In the genomic region with DNA sequence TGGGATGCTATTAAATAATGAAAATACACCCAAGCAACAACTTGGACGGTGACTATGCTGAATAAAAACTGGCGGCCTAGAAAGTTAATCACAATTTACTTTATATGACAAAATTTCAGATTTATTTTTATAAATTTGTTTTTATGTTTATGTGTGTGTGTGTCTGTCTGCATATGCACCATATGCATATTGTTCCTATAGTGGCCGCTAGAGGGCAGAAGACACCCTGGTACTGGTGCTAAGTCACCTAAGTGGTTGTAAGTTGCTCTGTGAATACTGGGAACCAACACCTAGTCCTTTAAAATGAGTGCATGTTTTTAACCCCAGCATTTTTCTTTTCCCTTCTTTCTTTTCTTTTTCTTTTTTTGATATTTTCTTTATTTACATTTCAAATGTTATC, we compare ENCODE assay signal across 25 mouse cellular contexts. TPM values are rescaled to one million over a fixed set of nuclear protein-coding genes. Genes with fewer than 3 reads are reported as not detected.
DNase-seq lines count a peak whose midpoint lies in the region; ATAC-seq and TF ChIP-seq lines count a peak whose summit lies in the region.
"Had no signal": no experiment of that assay in that cellular context is flagged by ENCODE, and none has a peak within 500 bp of the region (broad histone marks: within the 10 kb centered on the region; RNA-seq: fewer than 3 reads in every experiment).

No protein-coding gene starts in this region.

- no peak overlapping the region for H3K9ac ChIP-seq in liver, embryonic 14.5 days (replicated peaks)
- H3K9ac ChIP-seq in liver, embryonic 12.5 days = no peak overlapping the region
- H3K9ac ChIP-seq in ES-E14 (ENCODE audit: insufficient read depth, low read depth, low read length, poor library complexity, severe bottlenecking) = no peak overlapping the region
- no peak overlapping the region for H3K9ac ChIP-seq in stomach, postnatal 0 days (ENCODE audit: low read length)
- H3K9ac ChIP-seq in hindbrain, embryonic 13.5 days = no peak overlapping the region
- H3K9ac ChIP-seq: embryonic facial prominence, embryonic 13.5 days; liver, embryonic 15.5 days had no signal

- H3K4me1 ChIP-seq in liver, embryonic 14.5 days (replicated peaks; ENCODE audit: control insufficient read depth in 2 of 2, insufficient read depth in 2 of 2, low read length in 1 of 2) = no peaks in the 10 kb centered on the region
- H3K4me1 ChIP-seq in liver, embryonic 12.5 days = no peaks in the 10 kb centered on the region
- no peaks in the 10 kb centered on the region for H3K4me1 ChIP-seq in ES-E14 (ENCODE audit: control insufficient read depth in 2 of 2, insufficient read depth in 2 of 2, low read length in 2 of 2, poor library complexity in 1 of 2)
- H3K4me1 ChIP-seq in stomach, postnatal 0 days (replicated peaks; ENCODE audit: control insufficient read depth, insufficient read depth) = no peaks in the 10 kb centered on the region
- H3K4me1 ChIP-seq in hindbrain, embryonic 13.5 days (replicated peaks) = no peaks in the 10 kb centered on the region
- H3K4me1 ChIP-seq: embryonic facial prominence, embryonic 13.5 days; forebrain, embryonic 10.5 days; liver, embryonic 15.5 days had no signal

- H3K4me2 ChIP-seq in liver, embryonic 14.5 days (ENCODE audit: low read depth) = no peak overlapping the region
- H3K4me2 ChIP-seq in liver, embryonic 12.5 days = no peak overlapping the region
- H3K4me2 ChIP-seq in stomach, postnatal 0 days (replicated peaks; ENCODE audit: low read depth) = no peak overlapping the region
- H3K4me2 ChIP-seq in hindbrain, embryonic 13.5 days = no peak overlapping the region
- H3K4me2 ChIP-seq: embryonic facial prominence, embryonic 13.5 days; liver, embryonic 15.5 days had no signal

- no peaks in the 10 kb centered on the region for H3K27me3 ChIP-seq in liver, embryonic 14.5 days (ENCODE audit: control insufficient read depth, insufficient read depth, low read length)
- H3K27me3 ChIP-seq in liver, embryonic 12.5 days (replicated peaks) = no peaks in the 10 kb centered on the region
- H3K27me3 ChIP-seq in stomach, postnatal 0 days (ENCODE audit: control insufficient read depth, insufficient read depth, low read length) = no peaks in the 10 kb centered on the region
- no peaks in the 10 kb centered on the region for H3K27me3 ChIP-seq in hindbrain, embryonic 13.5 days
- H3K27me3 ChIP-seq: embryonic facial prominence, embryonic 13.5 days; liver, embryonic 15.5 days had no signal

- peak; percentile 30; the same call in 1 of the 2 replicates for TF ChIP-seq CTCF in liver, embryonic 14.5 days (IDR thresholded peaks at IDR 0.05; ENCODE audit: low read depth)
- TF ChIP-seq CTCF in stomach, postnatal 0 days (IDR thresholded peaks at IDR 0.05; ENCODE audit: low read depth) = 0 out of 2 replicates have a peak, but pooled peaks have one; percentile 22

- no peak for ATAC-seq in liver, embryonic 14.5 days (ENCODE audit: insufficient read depth)
- no peak for ATAC-seq in liver, embryonic 12.5 days
- no peak for ATAC-seq in stomach, postnatal 0 days (ENCODE audit: low FRiP score, low TSS enrichment)
- ATAC-seq in hindbrain, embryonic 13.5 days (ENCODE audit: low FRiP score) = no peak
- ATAC-seq: forebrain, embryonic 16.5 days; hindbrain, postnatal 0 days; intestine, embryonic 16.5 days had no signal

- no peaks in the 10 kb centered on the region for H3K9me3 ChIP-seq in liver, embryonic 14.5 days (ENCODE audit: control insufficient read depth, low read length)
- H3K9me3 ChIP-seq in liver, embryonic 12.5 days (replicated peaks) = no peaks in the 10 kb centered on the region
- no peaks in the 10 kb centered on the region for H3K9me3 ChIP-seq in ES-E14 (ENCODE audit: control insufficient read depth, insufficient read depth, low read depth, low read length)
- H3K9me3 ChIP-seq in stomach, postnatal 0 days (ENCODE audit: control insufficient read depth, low read length) = no peaks in the 10 kb centered on the region
- H3K9me3 ChIP-seq in hindbrain, embryonic 13.5 days = no peaks in the 10 kb centered on the region
- H3K9me3 ChIP-seq: embryonic facial prominence, embryonic 13.5 days; forebrain, embryonic 10.5 days; liver, embryonic 15.5 days had no signal

- 73% methylated on average over 3 of the region's 3 CpGs for WGBS in liver, embryonic 14.5 days (ENCODE audit: insufficient replicate concordance)
- 74% methylated on average over 3 of the region's 3 CpGs for WGBS in liver, embryonic 12.5 days (ENCODE audit: insufficient replicate concordance)
- 85% methylated on average over 3 of the region's 3 CpGs for WGBS in stomach, postnatal 0 days
- 93% methylated on average over 3 of the region's 3 CpGs for WGBS in hindbrain, embryonic 13.5 days

- in situ Hi-C loops in ES-E14 (cut with MboI; ENCODE audit: low sequenced_read_pairs in 2 of 2, unreplicated experiment in 2 of 2) = no loop called here

- no peak for DNase-seq in liver, embryonic 14.5 days (ENCODE audit: low read depth in 3 of 3, low spot score in 3 of 3)
- DNase-seq in thymus, postnatal 4 days = peak; percentile 4
- DNase-seq in thymus, adult 18-20 months = no peak
- DNase-seq in ES-E14 (ENCODE audit: low read depth, low spot score) = peak; percentile 12
- DNase-seq in stomach, postnatal 0 days (ENCODE audit: low spot score) = no peak
- DNase-seq in frontal cortex, postnatal 10 days (ENCODE audit: low spot score in 2 of 2) = no peak
- DNase-seq: adrenal gland, postnatal 10 days; cerebellum, adult 11 months; cerebellum, adult 9-10 months; heart, postnatal 14 days; kidney, adult 9 months; kidney, postnatal 14 days; left cerebral cortex, postnatal 4 days; midbrain, embryonic 14.5 days; right cerebral cortex, adult 18-20 months; spleen, adult 18-20 months; thymus, adult 2 months had no signal

- H3K36me3 ChIP-seq in liver, embryonic 14.5 days (replicated peaks; ENCODE audit: control insufficient read depth, insufficient read depth, low read depth) = no peaks in the 10 kb centered on the region
- H3K36me3 ChIP-seq in liver, embryonic 12.5 days = no peaks in the 10 kb centered on the region
- H3K36me3 ChIP-seq in ES-E14 (ENCODE audit: control insufficient read depth, insufficient read depth, low read length, poor library complexity, severe bottlenecking) = no peaks in the 10 kb centered on the region
- H3K36me3 ChIP-seq in stomach, postnatal 0 days (ENCODE audit: control insufficient read depth, insufficient read depth, low read length) = no peaks in the 10 kb centered on the region
- no peaks in the 10 kb centered on the region for H3K36me3 ChIP-seq in hindbrain, embryonic 13.5 days
- H3K36me3 ChIP-seq: embryonic facial prominence, embryonic 13.5 days; forebrain, embryonic 10.5 days; liver, embryonic 15.5 days had no signal

- TF ChIP-seq EP300 in liver, embryonic 14.5 days (IDR thresholded peaks at IDR 0.05; ENCODE audit: low read depth) = no peak
- no peak for TF ChIP-seq EP300 in stomach, postnatal 0 days (optimal IDR thresholded peaks at IDR 0.05)

- no peak overlapping the region for H3K4me3 ChIP-seq in liver, embryonic 14.5 days (ENCODE audit: insufficient read depth in 1 of 2, low read depth in 2 of 2, low read length in 2 of 2)
- no peak overlapping the region for H3K4me3 ChIP-seq in liver, embryonic 12.5 days
- no peak overlapping the region for H3K4me3 ChIP-seq in ES-E14 (ENCODE audit: insufficient read depth in 1 of 2, low read depth in 1 of 2, low read length in 2 of 2, poor library complexity in 1 of 2, severe bottlenecking in 1 of 2)
- H3K4me3 ChIP-seq in stomach, postnatal 0 days (ENCODE audit: low read depth, low read length) = no peak overlapping the region
- no peak overlapping the region for H3K4me3 ChIP-seq in hindbrain, embryonic 13.5 days
- H3K4me3 ChIP-seq: embryonic facial prominence, embryonic 13.5 days; forebrain, embryonic 10.5 days; liver, embryonic 15.5 days had no signal

- H3K27ac ChIP-seq in liver, embryonic 14.5 days = no peak overlapping the region
- H3K27ac ChIP-seq in liver, embryonic 12.5 days = no peak overlapping the region
- H3K27ac ChIP-seq in ES-E14 (ENCODE audit: insufficient read depth, low read depth, low read length, poor library complexity, severe bottlenecking) = no peak overlapping the region
- no peak overlapping the region for H3K27ac ChIP-seq in stomach, postnatal 0 days (replicated peaks)
- no peak overlapping the region for H3K27ac ChIP-seq in hindbrain, embryonic 13.5 days
- H3K27ac ChIP-seq: embryonic facial prominence, embryonic 13.5 days; forebrain, embryonic 10.5 days; hindbrain, postnatal 0 days; liver, embryonic 15.5 days had no signal

TF ChIP-seq in ES-E14, 5 proteins besides CTCF, POLR2A, EP300 and RAD21:
- TF ChIP-seq ZC3H11A (IDR thresholded peaks at IDR 0.05; ENCODE audit: borderline replicate concordance, low read depth, low read length) = no peak
- TF ChIP-seq CHD2 (IDR thresholded peaks at IDR 0.05; ENCODE audit: low read depth, low read length) = no peak
- no peak for TF ChIP-seq MAFK (IDR thresholded peaks at IDR 0.05; ENCODE audit: insufficient read depth, low read depth, low read length)
- TF ChIP-seq ZNF384 (IDR thresholded peaks at IDR 0.05; ENCODE audit: low read depth, low read length) = no peak
- TF ChIP-seq HCFC1 (IDR thresholded peaks at IDR 0.05; ENCODE audit: borderline replicate concordance, insufficient read depth, low read length) = no peak

RNA-seq across cellular contexts. Expression of a gene that starts 43.2 kb away (rescaled TPM):
- 0.47 and 0.85 TPM in 2 replicates for polyA plus RNA-seq in liver, embryonic 14.5 days (2012; rRNA removed)
- polyA plus RNA-seq in liver, embryonic 14.5 days (2014; fragmentation: Nextera tagmentation; extraction: Ambion mirVana) = 2.1 and 2.4 TPM in 2 replicates
- polyA plus RNA-seq in liver, embryonic 12.5 days (2016; fragmentation: Nextera tagmentation; extraction: Ambion mirVana) = 3.2 and 3.7 TPM in 2 replicates
- 2.6 and 3.3 TPM in 2 replicates for total RNA-seq in ES-E14 (2012; rRNA removed)
- 3.7 TPM in 2 replicates for polyA plus RNA-seq in stomach, postnatal 0 days (2015; fragmentation: Nextera tagmentation; extraction: Ambion mirVana)
- 7.3 and 7.4 TPM in 2 replicates for polyA plus RNA-seq in hindbrain, embryonic 13.5 days (2015; fragmentation: Nextera tagmentation; extraction: Ambion mirVana)

Comparison
In these comparisons a context has a peak if more than half of its experiments do, and no peak if none do; other contexts are left out.
1. DNase-seq: peak in thymus, postnatal 4 days (single experiment) and ES-E14 (single experiment); none in liver, embryonic 14.5 days (0 of 3), thymus, adult 18-20 months (0 of 2), stomach, postnatal 0 days (single experiment) and frontal cortex, postnatal 10 days (0 of 2).